Mouse (Mus musculus): Measurements from ENCODE around the gene Zfp324. TPM values are rescaled to one million over a fixed set of nuclear protein-coding genes. Genes with fewer than 3 reads are reported as not detected.

Zfp324 gene
- polyA plus RNA-seq (2012; rRNA removed): 2.7 and 3.2 TPM in 2 replicates

GRCm38 (mm10) chr7:12965678-12966091, at the start of gene Zfp324:
TSS of gene Zfp324 (plus strand) at chr7:12965838.

GRCm38 (mm10) chr7:12921705-12922465, 43.8 kb upstream of the Zfp324 start, which contains the start of gene Rps5:
TSS of gene Rps5 (plus strand) at chr7:12922290.

GRCm38 (mm10) chr7:12927191-12927680, 38.4 kb upstream of the Zfp324 start, which contains the start of gene Rnf225:
TSS of gene Rnf225 (plus strand) at chr7:12927416.

DNA sequence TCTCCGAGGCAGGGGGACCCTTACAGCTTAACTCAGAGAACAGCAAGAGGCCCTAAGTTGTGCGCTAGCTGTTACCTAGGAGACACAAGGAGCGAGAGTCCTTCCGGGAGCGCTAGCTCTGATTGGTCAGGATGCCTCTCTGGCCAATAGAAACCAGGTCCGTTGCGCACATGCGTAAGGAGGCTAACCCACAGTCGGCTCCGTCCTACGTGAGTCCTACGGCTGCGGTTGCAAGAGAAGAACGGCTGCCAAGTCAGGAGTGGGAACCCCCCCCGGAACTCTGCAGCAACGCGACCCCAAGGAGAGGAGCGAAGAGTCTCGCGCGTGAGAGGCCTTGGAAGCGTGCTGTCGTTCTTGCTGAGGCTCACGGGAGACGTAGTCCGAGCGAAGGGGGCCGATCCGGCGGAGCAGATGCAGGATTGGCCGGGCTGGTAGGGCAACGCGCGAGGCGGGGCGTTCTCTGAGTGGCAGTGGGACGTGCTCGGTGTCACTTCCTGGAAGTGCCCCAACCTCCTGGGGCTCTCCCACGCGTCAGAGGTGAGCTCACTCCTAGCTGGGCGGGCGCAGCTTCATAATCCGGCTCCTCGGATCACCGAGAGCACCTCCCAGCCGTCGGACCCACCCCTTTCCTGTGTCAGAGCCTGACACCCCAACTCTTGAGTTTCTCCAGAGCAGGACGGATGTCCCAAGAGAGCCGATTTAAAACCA, 12.2 kb downstream of the Zfp324 start, which contains the start of gene Zfp446:
Gene Zfp446 (plus strand): TSS at position 167 of the 708 bp plus-strand sequence.

GRCm38 (mm10) chr7:12998053-12998452, 32.4 kb downstream of the Zfp324 start, which contains the start of gene Slc27a5:
TSS of gene Slc27a5 (minus strand) at chr7:12998192.

DNA sequence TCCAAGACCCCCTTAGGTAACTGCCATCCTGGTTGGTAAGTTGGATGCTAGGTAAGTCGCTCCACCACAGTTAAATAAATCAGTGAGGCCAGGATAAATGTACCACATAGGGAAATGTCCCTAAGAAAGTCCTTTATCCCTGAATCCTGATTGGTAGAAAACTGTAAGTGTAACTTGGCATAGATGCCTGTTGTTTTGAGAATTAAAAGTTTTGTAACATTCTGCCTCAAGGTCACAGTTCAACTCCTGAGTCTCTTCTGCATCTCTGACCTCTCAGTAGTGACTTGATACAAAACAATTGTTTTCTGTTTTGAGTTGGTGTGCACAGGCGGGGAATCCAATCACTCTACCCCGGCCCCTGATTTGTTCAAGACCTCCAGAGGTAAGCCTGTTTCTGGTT, 33.2 kb downstream of the Zfp324 start, which contains the start of gene Trim28:
Gene Trim28 (plus strand): TSS at position 264 of the 400 bp plus-strand sequence.

DNA sequence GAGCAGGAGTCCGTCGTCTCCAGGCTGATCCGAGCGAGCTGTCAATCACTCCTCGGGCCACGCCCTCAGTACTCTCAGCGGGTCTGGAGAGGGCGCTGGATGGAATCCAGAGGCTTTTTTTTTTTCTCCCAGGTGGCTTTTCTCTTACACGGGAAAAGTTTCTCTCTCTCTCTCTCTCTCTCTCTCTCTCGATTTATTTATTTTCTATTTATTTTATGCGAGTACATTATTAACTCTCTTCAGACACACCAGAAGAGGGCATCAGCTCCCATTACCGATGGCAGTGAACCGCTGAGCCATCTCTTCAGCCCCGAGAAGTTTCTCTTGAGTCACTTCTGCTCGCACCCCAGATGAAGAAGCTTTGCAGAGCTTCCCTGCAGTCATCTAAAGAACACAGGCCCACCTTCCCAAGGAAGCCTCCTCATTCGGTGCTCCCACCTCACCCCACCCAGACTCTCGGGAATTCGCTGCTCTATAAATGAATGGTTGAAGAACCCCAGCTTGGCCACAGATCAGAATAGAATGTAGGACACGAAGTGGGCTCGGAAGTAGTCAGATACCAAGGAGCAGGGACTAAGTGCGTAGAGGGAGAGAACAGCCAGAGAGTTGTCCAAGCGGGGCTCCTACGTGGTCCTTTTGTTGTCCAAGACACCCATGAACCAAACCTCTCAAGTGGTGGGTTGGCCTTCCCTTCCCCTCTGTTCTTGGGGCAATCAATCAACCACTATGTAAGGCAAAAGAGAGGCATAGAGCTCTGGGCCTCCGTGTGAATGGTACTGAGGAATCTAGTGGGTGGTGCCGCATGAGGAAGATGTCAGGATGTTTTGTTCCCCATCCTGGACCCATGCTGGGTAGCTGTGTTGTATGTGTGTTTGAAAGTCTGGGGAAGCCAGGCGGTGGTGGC, 44.6 kb downstream of the Zfp324 start, which contains the start of gene Zbtb45:
Gene Zbtb45 (minus strand): TSS at position 30 of the 904 bp plus-strand sequence.

Other genes starting within 250 kb of the Zfp324 start
- not detected in 2 replicates for gene Vmn2r56, start 230.8 kb upstream of the Zfp324 start, polyA plus RNA-seq (2012; rRNA removed)
- 0.01 and 0.14 TPM in 2 replicates for gene Zscan18, start 162.2 kb upstream of the Zfp324 start, polyA plus RNA-seq (2012; rRNA removed)
- 0.03 and 0.14 TPM in 2 replicates for gene Zfp329, start 147.0 kb upstream of the Zfp324 start, polyA plus RNA-seq (2012; rRNA removed)
- gene Zfp110, start 131.1 kb upstream of the Zfp324 start, polyA plus RNA-seq (2012; rRNA removed): 3.0 and 4.1 TPM in 2 replicates
- 0.08 and 0.09 TPM in 2 replicates for gene Zfp128, start 84.7 kb upstream of the Zfp324 start, polyA plus RNA-seq (2012; rRNA removed)
- 3.3 and 4.5 TPM in 2 replicates for gene Zscan22, start 68.0 kb upstream of the Zfp324 start, polyA plus RNA-seq (2012; rRNA removed)
- 722 and 906 TPM in 2 replicates for gene Rps5, start 43.5 kb upstream of the Zfp324 start, polyA plus RNA-seq (2012; rRNA removed)
- 4.4 and 15.1 TPM in 2 replicates for gene Rnf225, start 38.4 kb upstream of the Zfp324 start, polyA plus RNA-seq (2012; rRNA removed)
- 1.7 and 2.2 TPM in 2 replicates for gene Zfp446, start 12.0 kb downstream of the Zfp324 start, polyA plus RNA-seq (2012; rRNA removed)
- gene Slc27a5, start 32.4 kb downstream of the Zfp324 start, polyA plus RNA-seq (2012; rRNA removed): 0.25 and 0.30 TPM in 2 replicates
- 112 and 127 TPM in 2 replicates for gene Trim28, start 33.3 kb downstream of the Zfp324 start, polyA plus RNA-seq (2012; rRNA removed)
- gene Zbtb45, start 44.2 kb downstream of the Zfp324 start, polyA plus RNA-seq (2012; rRNA removed): 13.1 and 16.8 TPM in 2 replicates
- 26.8 and 30.0 TPM in 2 replicates for gene Chmp2a, start 69.0 kb downstream of the Zfp324 start, polyA plus RNA-seq (2012; rRNA removed)
- 50.8 and 68.7 TPM in 2 replicates for gene Ube2m, start 72.4 kb downstream of the Zfp324 start, polyA plus RNA-seq (2012; rRNA removed)
- 0.90 and 1.4 TPM in 2 replicates for gene Mzf1, start 88.9 kb downstream of the Zfp324 start, polyA plus RNA-seq (2012; rRNA removed)
- not detected in 2 replicates for gene Vmn1r85, start 129.3 kb downstream of the Zfp324 start, polyA plus RNA-seq (2012; rRNA removed)
- gene Vmn1r86, start 154.1 kb downstream of the Zfp324 start, polyA plus RNA-seq (2012; rRNA removed): not detected in 2 replicates
- gene Vmn1r87, start 174.3 kb downstream of the Zfp324 start, polyA plus RNA-seq (2012; rRNA removed): not detected in 2 replicates
- gene Vmn1r88, start 193.7 kb downstream of the Zfp324 start, polyA plus RNA-seq (2012; rRNA removed): not detected in 2 replicates
- not detected in 2 replicates for gene Vmn1r89, start 247.2 kb downstream of the Zfp324 start, polyA plus RNA-seq (2012; rRNA removed)

Data from stomach, adult 2 months (tissue).